Mouse (Mus musculus) lung, postnatal 0 days (tissue): ENCODE data around the gene Ikzf1.

Experiments used
- CTCF ChIP-seq: IDR thresholded peaks from 2 replicates; pipeline ENCODE4 v1.5.1; 2016; ENCODE audit warnings: antibody characterized with exemption, mild to moderate bottlenecking
- EP300 ChIP-seq: IDR thresholded peaks from 2 replicates; pipeline ENCODE4 v1.6.1; 2016; ENCODE audit warnings: antibody characterized with exemption, mild to moderate bottlenecking, control low read depth

- TF ChIP-seq EP300, result no peak
- no peak for TF ChIP-seq CTCF
Measured at GRCm38 (mm10) chr11:11815737-11816136, 130.9 kb downstream of the Ikzf1 start.
